Mouse (Mus musculus): ENCODE measurements around the gene Cobl.

GRCm38 (mm10) chr11:12273726-12274125 is 191.0 kb downstream of the Cobl start:
- TF ChIP-seq CTCF (IDR thresholded peaks at IDR 0.05; ENCODE audit: control insufficient read depth, insufficient read depth, insufficient replicate concordance, low read depth, low read length) (no peak), POLR2A (IDR thresholded peaks at IDR 0.05; ENCODE audit: control insufficient read depth, low read depth, low read length) (no peak)

Data from testis, adult 2 months (tissue).